ENCODE assay signal across 17 mouse cellular contexts in the genomic region with DNA sequence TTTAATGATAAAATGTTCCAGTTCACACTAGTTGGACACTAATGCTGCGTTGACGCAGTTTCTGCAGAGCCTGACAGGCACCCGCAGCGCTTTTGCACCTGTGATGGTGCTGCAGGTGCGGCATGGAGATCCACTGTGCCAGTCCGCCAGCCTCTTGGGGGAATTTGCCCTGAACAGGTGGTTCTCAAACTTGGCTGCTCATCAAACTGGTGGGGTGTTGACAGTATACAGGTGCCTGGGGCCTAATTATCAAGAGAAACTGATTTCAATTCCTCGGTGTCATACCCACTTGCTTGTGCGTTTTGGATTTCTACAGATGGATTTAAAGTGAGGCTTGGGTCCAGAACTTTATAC.
DNase-seq lines count a peak whose midpoint lies in the region; ATAC-seq and TF ChIP-seq lines count a peak whose summit lies in the region.
"Had no signal": no experiment of that assay in that cellular context is flagged by ENCODE, and none has a peak within 500 bp of the region (broad histone marks: within the 10 kb centered on the region; RNA-seq: fewer than 3 reads in every experiment).

No protein-coding gene starts in this region.

- TF ChIP-seq CTCF in brain, embryonic 14.5 days (IDR thresholded peaks at IDR 0.05; ENCODE audit: borderline replicate concordance, extremely low read depth, insufficient read depth, insufficient read length), result no peak

- no peak overlapping the region for H3K4me2 ChIP-seq in hindbrain, embryonic 16.5 days (ENCODE audit: low read length)
- no peak overlapping the region for H3K4me2 ChIP-seq in hindbrain, embryonic 14.5 days (replicated peaks)
- H3K4me2 ChIP-seq: embryonic facial prominence, embryonic 12.5 days; heart, embryonic 15.5 days; intestine, embryonic 15.5 days; limb, embryonic 15.5 days had no signal

- no peak overlapping the region for H3K9ac ChIP-seq in hindbrain, embryonic 16.5 days (ENCODE audit: low read depth, low read length)
- no peak overlapping the region for H3K9ac ChIP-seq in hindbrain, embryonic 14.5 days
- H3K9ac ChIP-seq: embryonic facial prominence, embryonic 12.5 days; heart, embryonic 15.5 days; intestine, embryonic 15.5 days; limb, embryonic 15.5 days had no signal

- no peak for DNase-seq in hindbrain, embryonic 14.5 days (ENCODE audit: low spot score)
- peak; percentile 88 for DNase-seq in A20 (ENCODE audit: low read depth, low spot score)
- DNase-seq in brain, embryonic 14.5 days (ENCODE audit: low read depth), result peak; percentile 35
- DNase-seq in cerebellum, postnatal 10 days, result peak; percentile 30 to 43
- no peak for DNase-seq in kidney, postnatal 36 days
- no peak for DNase-seq in gastrocnemius, adult 8-10 months (ENCODE audit: low spot score in 2 of 2)
- DNase-seq in testis, postnatal 10 days (ENCODE audit: low spot score), result no peak
- DNase-seq: heart, adult 2 months; lung, postnatal 10 days; thymus, postnatal 36 days had no signal

- TF ChIP-seq POLR2A in brain, embryonic 14.5 days (IDR thresholded peaks at IDR 0.05; ENCODE audit: borderline replicate concordance, extremely low read depth, insufficient read depth, insufficient read length, poor library complexity, severe bottlenecking), result no peak

- H3K4me1 ChIP-seq in hindbrain, embryonic 16.5 days (ENCODE audit: control insufficient read depth, insufficient read depth, low read depth, low read length), result no peaks in the 10 kb centered on the region
- H3K4me1 ChIP-seq in hindbrain, embryonic 14.5 days (replicated peaks; ENCODE audit: control insufficient read depth, insufficient read depth, low read length), result no peaks in the 10 kb centered on the region
- H3K4me1 ChIP-seq: embryonic facial prominence, embryonic 12.5 days; heart, embryonic 15.5 days; intestine, embryonic 15.5 days; limb, embryonic 15.5 days; megakaryocyte, embryonic 14.5 days had no signal

- no peak overlapping the region for H3K4me3 ChIP-seq in hindbrain, embryonic 16.5 days (ENCODE audit: low read length)
- no peak overlapping the region for H3K4me3 ChIP-seq in hindbrain, embryonic 14.5 days (replicated peaks; ENCODE audit: low read length)
- H3K4me3 ChIP-seq: embryonic facial prominence, embryonic 12.5 days; heart, adult 2 months; heart, embryonic 15.5 days; intestine, embryonic 15.5 days; limb, embryonic 15.5 days; megakaryocyte, embryonic 14.5 days had no signal

- no peaks in the 10 kb centered on the region for H3K36me3 ChIP-seq in hindbrain, embryonic 16.5 days (ENCODE audit: control insufficient read depth, insufficient read depth, low read length)
- no peaks in the 10 kb centered on the region for H3K36me3 ChIP-seq in hindbrain, embryonic 14.5 days (replicated peaks; ENCODE audit: control insufficient read depth, insufficient read depth)
- H3K36me3 ChIP-seq: embryonic facial prominence, embryonic 12.5 days; heart, embryonic 15.5 days; intestine, embryonic 15.5 days; limb, embryonic 15.5 days had no signal

- 81% methylated on average over 8 of the region's 8 CpGs for WGBS in hindbrain, embryonic 16.5 days
- 89% methylated on average over 8 of the region's 8 CpGs for WGBS in hindbrain, embryonic 14.5 days

- 0 out of 2 replicates have a peak, but pooled peaks have one; percentile 34 for ATAC-seq in hindbrain, embryonic 16.5 days
- no peak for ATAC-seq in hindbrain, embryonic 14.5 days (ENCODE audit: low FRiP score)
- ATAC-seq: intestine, embryonic 15.5 days had no signal

- no peak overlapping the region for H3K27ac ChIP-seq in hindbrain, embryonic 16.5 days (ENCODE audit: low read depth, low read length)
- no peak overlapping the region for H3K27ac ChIP-seq in hindbrain, embryonic 14.5 days
- H3K27ac ChIP-seq: embryonic facial prominence, embryonic 12.5 days; heart, adult 2 months; heart, embryonic 15.5 days; intestine, embryonic 15.5 days; kidney, postnatal 0 days; limb, embryonic 15.5 days had no signal

- no peaks in the 10 kb centered on the region for H3K27me3 ChIP-seq in hindbrain, embryonic 16.5 days (replicated peaks; ENCODE audit: control insufficient read depth, insufficient read depth, low read length)
- H3K27me3 ChIP-seq in hindbrain, embryonic 14.5 days (ENCODE audit: control insufficient read depth, insufficient read depth, low read length), result no peaks in the 10 kb centered on the region
- H3K27me3 ChIP-seq: embryonic facial prominence, embryonic 12.5 days; heart, embryonic 15.5 days; intestine, embryonic 15.5 days; limb, embryonic 15.5 days; megakaryocyte, embryonic 14.5 days had no signal

- no peaks in the 10 kb centered on the region for H3K9me3 ChIP-seq in hindbrain, embryonic 16.5 days (ENCODE audit: control insufficient read depth, low read length)
- no peaks in the 10 kb centered on the region for H3K9me3 ChIP-seq in hindbrain, embryonic 14.5 days (ENCODE audit: control insufficient read depth, low read length)
- H3K9me3 ChIP-seq: embryonic facial prominence, embryonic 12.5 days; heart, embryonic 15.5 days; intestine, embryonic 15.5 days; limb, embryonic 15.5 days; megakaryocyte, embryonic 14.5 days had no signal

Comparison
In these comparisons a context has a peak if more than half of its experiments do, and no peak if none do; other contexts are left out.
1. DNase-seq: peak in A20 (single experiment), brain, embryonic 14.5 days (single experiment) and cerebellum, postnatal 10 days (2 of 2); none in hindbrain, embryonic 14.5 days (single experiment), kidney, postnatal 36 days (0 of 2), gastrocnemius, adult 8-10 months (0 of 2) and testis, postnatal 10 days (single experiment).